Mouse (Mus musculus): Measurements from ENCODE around the gene Arid2.

- TF ChIP-seq EP300 (IDR thresholded peaks at IDR 0.05; ENCODE audit: low read length) (no peak), JUND (conservative IDR thresholded peaks at IDR 0.05; ENCODE audit: low read depth, low read length) (no peak), POLR2A (IDR thresholded peaks at IDR 0.05; ENCODE audit: low read depth, low read length) (no peak), HCFC1 (IDR thresholded peaks at IDR 0.05; ENCODE audit: low read depth, low read length) (no peak), ZNF384 (IDR thresholded peaks at IDR 0.05; ENCODE audit: low read depth, low read length) (no peak), ZMIZ1 (IDR thresholded peaks at IDR 0.05; ENCODE audit: low read depth, low read length) (no peak), CTCF (conservative IDR thresholded peaks at IDR 0.05 in 1 of 2, IDR thresholded peaks at IDR 0.05 in 1 of 2; ENCODE audit: low read depth in 2 of 2, low read length in 2 of 2) (no peak), CHD2 (IDR thresholded peaks at IDR 0.05; ENCODE audit: low read length) (no peak)
Observed at GRCm38 (mm10) chr15:96288836-96289390, 1.6 kb downstream of the Arid2 start.
